Mouse (Mus musculus): ENCODE data around the gene Siglec1. TPM values are rescaled to one million over a fixed set of nuclear protein-coding genes. Genes with fewer than 3 reads are reported as not detected.

The Siglec1 gene
- polyA plus RNA-seq, 1 experiment from 2014 or later = 0.10 TPM

DNA sequence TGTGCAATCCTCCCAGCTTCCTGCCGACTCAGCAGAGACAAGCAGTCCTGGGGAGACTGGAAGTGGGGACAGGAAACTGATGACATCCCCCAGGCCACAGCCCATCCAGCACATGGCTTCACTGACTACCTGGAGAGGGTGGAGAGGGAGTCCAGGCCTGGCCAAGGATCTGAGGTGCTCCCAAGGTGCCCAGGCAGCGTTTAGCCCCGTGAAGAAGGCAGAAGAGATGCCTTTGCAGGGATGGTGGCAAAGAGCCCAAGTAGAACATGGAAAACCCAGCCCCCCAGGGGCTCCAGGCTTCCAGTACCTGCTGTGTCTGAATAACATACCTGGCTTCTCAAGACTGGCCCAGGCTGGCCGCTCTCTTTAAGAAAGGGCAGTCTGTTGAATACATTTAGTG, 2.0 kb upstream of the Siglec1 start:
- ATAC-seq (ENCODE audit: low FRiP score) (no peak), DNase-seq (ENCODE audit: low spot score, missing footprints) (no peak)
- Histone ChIP-seq H3K9ac (ENCODE audit: low read length) (no peak overlapping the region), H3K27me3 (ENCODE audit: control insufficient read depth, insufficient read depth, low read length) (no peaks in the 10 kb centered on the region), H3K27ac (ENCODE audit: low read depth, low read length) (no peak overlapping the region), H3K4me1 (ENCODE audit: control insufficient read depth, insufficient read depth, low read length) (no peaks in the 10 kb centered on the region), H3K4me2 (no peak overlapping the region), H3K36me3 (ENCODE audit: control insufficient read depth, insufficient read depth, low read length) (no peaks in the 10 kb centered on the region), H3K4me3 (ENCODE audit: low read depth, low read length) (no peak overlapping the region), H3K9me3 (ENCODE audit: control insufficient read depth, low read length) (no peaks in the 10 kb centered on the region)
- whole genome bisulfite sequencing = 90% methylated on average over 4 of the region's 4 CpGs

DNA sequence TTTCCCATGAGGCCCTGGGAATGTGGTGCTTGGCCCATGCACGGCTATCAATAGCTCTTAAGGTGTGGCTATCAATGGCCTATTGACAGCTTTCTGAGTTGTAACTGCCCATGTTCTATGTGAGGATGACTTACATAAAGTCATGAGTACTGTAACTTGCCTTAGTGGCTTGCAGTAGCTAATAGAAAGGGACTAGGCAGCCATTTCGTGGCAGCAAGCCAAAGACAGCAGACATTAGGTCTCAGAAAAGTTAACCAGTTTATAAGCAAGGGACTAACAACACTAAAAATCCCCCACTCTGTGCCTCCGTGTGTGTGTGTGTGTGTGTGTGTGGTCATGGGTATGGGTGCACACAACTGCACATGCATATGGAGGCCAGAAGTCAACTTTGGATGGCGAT, 2.4 kb downstream of the Siglec1 start:
- no peak overlapping the region for H3K4me3 ChIP-seq (ENCODE audit: low read depth, low read length)
- WGBS = 86% methylated on average over 4 of the region's 4 CpGs
- H3K9ac ChIP-seq (ENCODE audit: low read length) = no peak overlapping the region
- H3K4me2 ChIP-seq = no peak overlapping the region
- H3K4me1 ChIP-seq (ENCODE audit: control insufficient read depth, insufficient read depth, low read length) = no peaks in the 10 kb centered on the region
- H3K9me3 ChIP-seq (ENCODE audit: control insufficient read depth, low read length) = no peaks in the 10 kb centered on the region
- no peak for ATAC-seq (ENCODE audit: low FRiP score)
- H3K27ac ChIP-seq (ENCODE audit: low read depth, low read length) = no peak overlapping the region
- H3K36me3 ChIP-seq (ENCODE audit: control insufficient read depth, insufficient read depth, low read length) = no peaks in the 10 kb centered on the region
- no peaks in the 10 kb centered on the region for H3K27me3 ChIP-seq (ENCODE audit: control insufficient read depth, insufficient read depth, low read length)
- DNase-seq (ENCODE audit: low spot score, missing footprints) = peak; percentile 68

DNA sequence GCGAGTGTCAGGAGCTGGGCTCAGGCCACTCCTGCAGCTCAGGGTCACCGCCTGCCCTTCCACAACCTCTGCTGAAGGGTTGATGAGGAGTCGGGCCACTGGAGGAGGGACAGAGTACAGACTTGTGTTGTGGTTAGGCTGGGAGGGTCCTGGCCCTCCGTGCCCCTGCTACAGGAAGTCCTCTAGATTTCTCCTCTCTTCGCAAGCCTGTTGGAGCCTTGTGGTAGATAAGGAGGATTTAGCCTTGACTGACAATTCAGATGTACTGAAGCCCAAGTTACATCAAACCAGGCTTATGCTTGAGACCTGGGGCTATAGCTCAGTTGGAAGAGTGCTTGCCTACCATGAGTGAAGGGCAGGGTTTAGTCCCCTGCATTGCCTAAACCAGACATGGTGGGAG, 6.1 kb downstream of the Siglec1 start:
- H3K36me3 ChIP-seq (ENCODE audit: control insufficient read depth, insufficient read depth, low read length) = no peaks in the 10 kb centered on the region
- no peak overlapping the region for H3K27ac ChIP-seq (ENCODE audit: low read depth, low read length)
- no peak for ATAC-seq (ENCODE audit: low FRiP score)
- no peak overlapping the region for H3K4me3 ChIP-seq (ENCODE audit: low read depth, low read length)
- WGBS = 78% methylated on average over 5 of the region's 5 CpGs
- DNase-seq (ENCODE audit: low spot score, missing footprints) = no peak
- no peaks in the 10 kb centered on the region for H3K27me3 ChIP-seq (ENCODE audit: control insufficient read depth, insufficient read depth, low read length)
- no peak overlapping the region for H3K9ac ChIP-seq (ENCODE audit: low read length)
- H3K4me1 ChIP-seq (ENCODE audit: control insufficient read depth, insufficient read depth, low read length) = no peaks in the 10 kb centered on the region
- H3K9me3 ChIP-seq (ENCODE audit: control insufficient read depth, low read length) = no peaks in the 10 kb centered on the region
- no peak overlapping the region for H3K4me2 ChIP-seq

DNA sequence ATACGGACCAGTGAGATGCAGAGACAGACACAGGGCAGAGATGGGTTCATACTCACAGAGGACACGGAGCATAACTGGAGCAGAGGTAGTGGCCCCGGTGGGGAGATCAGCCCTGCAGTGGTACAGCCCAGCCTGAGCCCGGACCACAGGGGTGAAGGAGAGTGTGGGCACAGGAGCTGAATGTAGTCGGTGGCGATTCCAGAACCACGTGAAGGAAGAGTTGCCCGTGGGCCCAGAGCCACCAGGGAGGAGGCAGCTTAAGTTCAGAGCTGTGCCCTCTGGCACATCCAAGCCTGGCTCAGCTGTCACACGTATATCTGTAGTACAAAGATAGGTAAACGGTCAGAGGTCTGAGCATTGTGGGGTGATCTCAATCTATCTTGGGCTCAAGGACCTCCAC, 14.0 kb downstream of the Siglec1 start:
- H3K27me3 ChIP-seq (ENCODE audit: control insufficient read depth, insufficient read depth, low read length) = no peaks in the 10 kb centered on the region
- no peaks in the 10 kb centered on the region for H3K4me1 ChIP-seq (ENCODE audit: control insufficient read depth, insufficient read depth, low read length)
- WGBS = 88% methylated on average over 10 of the region's 10 CpGs
- H3K4me3 ChIP-seq (ENCODE audit: low read depth, low read length) = no peak overlapping the region
- ATAC-seq (ENCODE audit: low FRiP score) (no peak), DNase-seq (ENCODE audit: low spot score, missing footprints) (peak; percentile 56)
- no peak overlapping the region for H3K27ac ChIP-seq (ENCODE audit: low read depth, low read length)
- no peak overlapping the region for H3K4me2 ChIP-seq
- H3K9me3 ChIP-seq (ENCODE audit: control insufficient read depth, low read length) = no peaks in the 10 kb centered on the region
- H3K36me3 ChIP-seq (ENCODE audit: control insufficient read depth, insufficient read depth, low read length) = no peaks in the 10 kb centered on the region
- H3K9ac ChIP-seq (ENCODE audit: low read length) = no peak overlapping the region

DNA sequence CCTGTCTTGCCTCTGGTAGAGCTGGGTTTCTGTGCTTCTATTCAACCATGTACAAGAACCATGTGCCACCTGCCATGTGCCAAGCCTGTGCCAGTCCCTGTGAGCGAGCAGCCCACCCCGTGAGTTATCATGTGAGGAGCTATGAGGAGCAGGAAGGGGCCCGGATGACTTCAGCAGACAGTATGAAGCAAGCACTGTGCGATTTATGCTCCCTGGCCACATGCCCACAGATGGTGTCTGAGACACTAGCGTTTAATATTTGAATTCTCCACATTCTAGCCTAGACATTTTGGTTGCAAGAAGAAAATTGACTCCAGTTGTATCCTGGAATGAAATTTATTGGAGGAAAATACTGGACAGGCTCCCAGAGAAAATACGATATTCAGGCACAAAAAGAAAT, 19.1 kb downstream of the Siglec1 start:
- 83% methylated on average over 6 of the region's 6 CpGs for WGBS
- H3K4me3 ChIP-seq (ENCODE audit: low read depth, low read length) = no peak overlapping the region

DNA sequence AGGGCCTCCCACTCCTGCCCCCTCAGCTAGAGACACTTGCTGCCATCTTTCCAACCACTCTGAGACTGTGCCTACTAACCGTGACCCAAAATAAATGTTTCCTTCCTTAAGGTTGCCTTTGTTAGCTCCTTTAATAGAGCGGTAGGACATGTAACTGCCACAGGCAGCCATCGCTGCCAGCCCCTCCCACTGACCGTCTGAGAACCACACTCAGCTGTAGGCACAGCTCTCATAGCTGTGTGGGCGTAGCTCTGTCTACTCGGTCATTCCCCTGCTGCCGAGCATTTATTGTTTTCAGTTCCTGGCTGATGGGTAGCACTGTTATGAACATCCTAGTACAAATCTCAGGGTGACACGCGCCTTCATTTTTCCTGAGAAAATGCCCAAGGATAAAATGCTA, 20.2 kb downstream of the Siglec1 start:
- Histone ChIP-seq H3K9ac (ENCODE audit: low read length) (no peak overlapping the region), H3K4me2 (no peak overlapping the region), H3K4me1 (ENCODE audit: control insufficient read depth, insufficient read depth, low read length) (peaks cover 3% of the 10 kb centered on the region; the same call in 1 of the 2 replicates), H3K27me3 (ENCODE audit: control insufficient read depth, insufficient read depth, low read length) (peaks cover 14% of the 10 kb centered on the region), H3K4me3 (ENCODE audit: low read depth, low read length) (no peak overlapping the region), H3K9me3 (ENCODE audit: control insufficient read depth, low read length) (no peaks in the 10 kb centered on the region), H3K27ac (ENCODE audit: low read depth, low read length) (no peak overlapping the region), H3K36me3 (ENCODE audit: control insufficient read depth, insufficient read depth, low read length) (no peaks in the 10 kb centered on the region)
- no peak for DNase-seq (ENCODE audit: low spot score, missing footprints)
- no peak for ATAC-seq (ENCODE audit: low FRiP score)
- WGBS = 80% methylated on average over 9 of the region's 9 CpGs

More for the DNA sequence above, 19.1 kb downstream of the Siglec1 start:
- no peak overlapping the region for H3K4me2 ChIP-seq
- DNase-seq (ENCODE audit: low spot score, missing footprints) = no peak
- H3K27ac ChIP-seq (ENCODE audit: low read depth, low read length) = no peak overlapping the region
- peaks cover 3% of the 10 kb centered on the region; the same call in 1 of the 2 replicates for H3K4me1 ChIP-seq (ENCODE audit: control insufficient read depth, insufficient read depth, low read length)
- ATAC-seq (ENCODE audit: low FRiP score) = no peak
- no peak overlapping the region for H3K9ac ChIP-seq (ENCODE audit: low read length)
- no peaks in the 10 kb centered on the region for H3K9me3 ChIP-seq (ENCODE audit: control insufficient read depth, low read length)
- H3K36me3 ChIP-seq (ENCODE audit: control insufficient read depth, insufficient read depth, low read length) = no peaks in the 10 kb centered on the region
- H3K27me3 ChIP-seq (ENCODE audit: control insufficient read depth, insufficient read depth, low read length) = peaks cover 11% of the 10 kb centered on the region

DNA sequence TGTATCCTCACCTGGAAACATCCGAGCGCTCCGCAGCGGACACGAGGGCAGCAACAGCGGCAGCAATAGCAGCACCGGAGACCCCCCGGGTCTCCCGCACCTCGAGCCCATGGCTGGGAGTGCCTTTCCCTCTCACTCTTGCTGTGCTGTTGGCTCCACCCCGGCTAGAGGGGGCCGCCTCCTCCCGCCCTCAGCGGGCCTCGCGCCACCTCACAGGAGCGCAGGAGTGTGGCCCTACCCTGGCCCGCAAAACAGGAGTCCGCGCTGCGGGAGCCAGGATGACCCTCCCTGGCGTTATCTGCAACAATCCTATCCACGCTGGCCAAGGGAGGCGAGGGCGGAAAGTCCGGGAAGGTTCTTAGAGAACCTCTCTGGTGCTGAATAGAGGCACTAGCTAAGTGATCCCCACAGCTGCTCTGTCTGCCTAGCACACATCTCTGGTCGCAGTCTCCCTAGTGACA, 23.1 kb downstream of the Siglec1 start, which contains the start of gene Adam33:
Gene Adam33 (minus strand): TSS at position 411 of the 461 bp plus-strand sequence.
- peak; percentile 87 for DNase-seq (ENCODE audit: low spot score, missing footprints)
- H3K4me3 ChIP-seq (ENCODE audit: low read depth, low read length) = peak within 1 kb of the TSS; percentile 13; the same call in 1 of the 2 replicates
- H3K9ac ChIP-seq (ENCODE audit: low read length) = no peak within 1 kb of the TSS; the same call in 1 of the 2 replicates

DNA sequence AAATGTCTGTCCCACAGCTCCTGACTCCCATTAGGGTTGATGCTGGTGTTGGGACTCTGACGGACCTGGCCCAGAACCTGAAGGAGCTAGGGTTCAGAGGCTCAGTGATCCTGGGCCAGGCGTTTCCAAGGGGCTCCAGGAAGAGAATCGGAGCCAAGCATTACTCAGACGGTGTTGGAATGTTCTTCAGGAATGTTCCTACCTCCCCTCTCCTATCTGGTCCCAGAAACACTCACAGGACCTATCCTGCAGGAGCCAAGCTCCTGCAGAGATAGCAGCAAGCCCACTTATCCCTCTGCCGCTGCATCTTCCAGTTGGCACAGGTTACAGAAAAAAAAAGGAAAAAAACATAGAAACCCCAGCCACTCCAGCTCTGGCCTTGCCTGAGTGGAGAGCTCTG, 25.0 kb downstream of the Siglec1 start:
- Histone ChIP-seq H3K27ac (ENCODE audit: low read depth, low read length) (no peak overlapping the region), H3K4me2 (no peak overlapping the region), H3K27me3 (ENCODE audit: control insufficient read depth, insufficient read depth, low read length) (peaks cover 17% of the 10 kb centered on the region), H3K9me3 (ENCODE audit: control insufficient read depth, low read length) (no peaks in the 10 kb centered on the region), H3K9ac (ENCODE audit: low read length) (no peak overlapping the region), H3K4me1 (ENCODE audit: control insufficient read depth, insufficient read depth, low read length) (peaks cover 3% of the 10 kb centered on the region; the same call in 1 of the 2 replicates), H3K36me3 (ENCODE audit: control insufficient read depth, insufficient read depth, low read length) (no peaks in the 10 kb centered on the region), H3K4me3 (ENCODE audit: low read depth, low read length) (no peak overlapping the region)
- ATAC-seq (ENCODE audit: low FRiP score) (no peak), DNase-seq (ENCODE audit: low spot score, missing footprints) (no peak)
- 76% methylated on average over 5 of the region's 5 CpGs for WGBS

More for the DNA sequence above, 23.1 kb downstream of the Siglec1 start, which contains the start of gene Adam33:
- H3K27me3 ChIP-seq (ENCODE audit: control insufficient read depth, insufficient read depth, low read length) = peaks cover 14% of the 10 kb centered on the region
- peak within 1 kb of the TSS; percentile 41 for H3K4me2 ChIP-seq
- H3K9me3 ChIP-seq (ENCODE audit: control insufficient read depth, low read length) = no peaks in the 10 kb centered on the region
- no peaks in the 10 kb centered on the region for H3K36me3 ChIP-seq (ENCODE audit: control insufficient read depth, insufficient read depth, low read length)
- WGBS = 3% methylated on average over 22 of the region's 27 CpGs
- no peak within 1 kb of the TSS for H3K27ac ChIP-seq (ENCODE audit: low read depth, low read length)
- no peak for ATAC-seq (ENCODE audit: low FRiP score)
- peaks cover 3% of the 10 kb centered on the region; the same call in 1 of the 2 replicates for H3K4me1 ChIP-seq (ENCODE audit: control insufficient read depth, insufficient read depth, low read length)

DNA sequence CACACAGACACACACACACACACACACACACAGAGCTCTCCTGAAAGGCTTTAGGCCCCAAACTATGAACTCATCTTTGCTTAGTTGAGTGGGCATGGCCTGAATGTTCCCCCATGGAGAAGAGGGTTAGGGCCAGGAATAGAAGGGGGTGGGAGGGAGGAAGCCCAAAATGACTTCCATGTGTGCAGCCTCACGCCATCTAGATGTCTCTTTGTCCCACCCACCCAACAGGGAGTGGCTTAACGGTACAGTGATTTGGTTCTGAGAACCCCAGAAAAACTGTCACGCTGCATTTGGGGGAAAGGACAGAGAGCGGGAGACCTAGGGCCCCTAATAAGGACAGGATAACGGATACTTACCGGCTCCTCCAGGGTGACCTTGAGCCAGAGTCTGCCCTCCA, 25.8 kb downstream of the Siglec1 start:
- H3K4me3 ChIP-seq (ENCODE audit: low read depth, low read length) = no peak overlapping the region
- H3K9ac ChIP-seq (ENCODE audit: low read length) = no peak overlapping the region
- H3K4me2 ChIP-seq = no peak overlapping the region
- 58% methylated on average over 6 of the region's 6 CpGs for WGBS
- DNase-seq (ENCODE audit: low spot score, missing footprints) = no peak
- H3K4me1 ChIP-seq (ENCODE audit: control insufficient read depth, insufficient read depth, low read length) = peaks cover 3% of the 10 kb centered on the region; the same call in 1 of the 2 replicates
- H3K36me3 ChIP-seq (ENCODE audit: control insufficient read depth, insufficient read depth, low read length) = no peaks in the 10 kb centered on the region
- H3K27me3 ChIP-seq (ENCODE audit: control insufficient read depth, insufficient read depth, low read length) = peaks cover 25% of the 10 kb centered on the region
- no peak for ATAC-seq (ENCODE audit: low FRiP score)
- H3K27ac ChIP-seq (ENCODE audit: low read depth, low read length) = no peak overlapping the region
- no peaks in the 10 kb centered on the region for H3K9me3 ChIP-seq (ENCODE audit: control insufficient read depth, low read length)

Data from midbrain, embryonic 11.5 days (tissue).